Mouse (Mus musculus): Measurements from ENCODE around the gene Creb3l4. TPM values are rescaled to one million over a fixed set of nuclear protein-coding genes. Genes with fewer than 3 reads are reported as not detected.

The Creb3l4 gene
- total and polyA plus RNA-seq, 3 experiments, result 0.21 to 0.89 (median 0.59) TPM

DNA sequence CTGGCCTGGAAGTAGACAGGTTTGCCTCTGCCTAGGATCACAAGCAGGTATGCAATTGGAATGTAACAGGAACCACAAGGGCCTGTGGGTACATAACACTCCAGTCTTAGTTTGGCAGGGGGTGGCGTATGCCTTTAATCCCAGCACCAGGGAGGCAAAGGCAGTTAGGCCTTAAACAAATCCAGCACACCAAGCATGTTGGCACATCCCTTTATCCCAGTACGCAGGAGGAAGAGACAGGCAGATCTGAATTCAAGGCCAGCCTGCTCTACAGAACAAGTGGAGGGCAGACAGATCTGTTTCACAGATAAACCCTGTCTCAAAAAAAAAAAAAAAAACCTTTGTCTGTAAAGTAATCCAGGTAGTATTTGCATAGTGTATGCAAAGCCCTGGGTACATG is 34.6 kb downstream of the Creb3l4 start:
- dilution Hi-C loops (cut with MboI; ENCODE audit: extremely low pct_ligation_motif_present, extremely low pct_unique_long_range_greater_than_20kb, low sequenced_read_pairs) (no loop called here), in situ Hi-C loops (cut with MboI; ENCODE audit: low pct_ligation_motif_present, low pct_unique_long_range_greater_than_20kb, low sequenced_read_pairs) (no loop called here)
- DNase-seq (ENCODE audit: extremely low read depth), result no peak
- no peaks in the 10 kb centered on the region for H3K9me3 ChIP-seq (replicated peaks; ENCODE audit: low read length)
- no peak overlapping the region for H3K9ac ChIP-seq (ENCODE audit: insufficient read depth, low read depth)
- TF ChIP-seq GABPA (IDR thresholded peaks at IDR 0.05; ENCODE audit: insufficient replicate concordance, low read depth, low read length) (no peak), ZNF384 (IDR thresholded peaks at IDR 0.05; ENCODE audit: low read depth, low read length) (0 out of 2 replicates have a peak, but pooled peaks have one; percentile 22)
- no peak overlapping the region for H3K4me2 ChIP-seq (ENCODE audit: insufficient read depth, low read depth, poor library complexity, severe bottlenecking)
- no peaks in the 10 kb centered on the region for H3K27me3 ChIP-seq (replicated peaks)
- peaks cover 41 to 67% of the 10 kb centered on the region in 2 experiments for H3K36me3 ChIP-seq (replicated peaks in 1 of 2; ENCODE audit: control insufficient read depth in 1 of 2, insufficient read depth in 1 of 2, low read length in 1 of 2)
- peaks cover 3 to 33% of the 10 kb centered on the region in 2 experiments; a peak in 3 of 4 replicates for H3K4me1 ChIP-seq (ENCODE audit: control insufficient read depth in 1 of 2, insufficient read depth in 2 of 2)
- peaks cover 35% of the 10 kb centered on the region for H3K79me2 ChIP-seq (replicated peaks; ENCODE audit: control insufficient read depth, extremely low read depth, insufficient read depth, poor library complexity, severe bottlenecking)
- peak overlapping the region; percentile 6; the same call in 1 of the 2 replicates for H3K27ac ChIP-seq (ENCODE audit: insufficient read depth, low read depth)
- no peak overlapping the region for H3K4me3 ChIP-seq (replicated peaks in 1 of 3; ENCODE audit: low read depth in 2 of 3, low read length in 2 of 3, poor library complexity in 1 of 3)

DNA sequence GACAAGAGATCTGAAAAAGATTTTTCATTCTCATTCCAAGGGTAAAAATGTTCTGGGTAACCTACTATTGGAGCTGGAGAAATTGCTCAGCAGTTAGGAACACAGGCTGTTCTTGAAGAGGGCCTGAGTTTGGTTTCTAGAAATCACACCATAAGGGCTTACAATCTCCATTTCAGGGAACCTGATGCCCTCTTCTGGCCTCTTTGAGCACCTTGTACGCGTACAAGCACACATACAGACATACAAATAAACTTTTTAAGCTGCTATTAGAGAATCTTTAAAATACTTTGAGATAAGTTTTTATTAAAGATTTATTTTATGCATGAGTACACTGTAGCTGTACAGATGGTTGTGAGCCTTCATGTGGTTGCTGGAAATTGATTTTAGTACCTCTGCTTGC is 38.7 kb downstream of the Creb3l4 start:
- no peak overlapping the region for H3K9ac ChIP-seq (ENCODE audit: insufficient read depth, low read depth)
- peaks cover 18 to 38% of the 10 kb centered on the region in 2 experiments for H3K36me3 ChIP-seq (replicated peaks in 1 of 2; ENCODE audit: control insufficient read depth in 1 of 2, insufficient read depth in 1 of 2, low read length in 1 of 2)
- DNase-seq (ENCODE audit: extremely low read depth), result no peak
- no peaks in the 10 kb centered on the region; the same call in 1 of the 2 replicates for H3K79me2 ChIP-seq (replicated peaks; ENCODE audit: control insufficient read depth, extremely low read depth, insufficient read depth, poor library complexity, severe bottlenecking)
- H3K4me3 ChIP-seq (replicated peaks in 1 of 3; ENCODE audit: low read depth in 2 of 3, low read length in 2 of 3, poor library complexity in 1 of 3), result no peak overlapping the region
- H3K9me3 ChIP-seq (replicated peaks; ENCODE audit: low read length), result no peaks in the 10 kb centered on the region
- no peak for TF ChIP-seq ZNF384 (IDR thresholded peaks at IDR 0.05; ENCODE audit: low read depth, low read length)
- no peak for TF ChIP-seq IRF4 (IDR thresholded peaks at IDR 0.05; ENCODE audit: low read depth, low read length)
- TF ChIP-seq NELFE (IDR thresholded peaks at IDR 0.05; ENCODE audit: low read depth, low read length), result no peak
- TF ChIP-seq SMC3 (IDR thresholded peaks at IDR 0.05; ENCODE audit: low read depth, low read length), result peak; percentile 26
- TF ChIP-seq RAD21 (IDR thresholded peaks at IDR 0.05; ENCODE audit: low read depth, low read length), result peak; percentile 56
- TF ChIP-seq CTCF (conservative IDR thresholded peaks at IDR 0.05 in 1 of 2, IDR thresholded peaks at IDR 0.05 in 1 of 2; ENCODE audit: low read depth in 2 of 2, low read length in 2 of 2), result peak in 1 of 2 experiments; percentile 56; a peak in 2 of 4 replicates
- dilution Hi-C loops (cut with MboI; ENCODE audit: extremely low pct_ligation_motif_present, extremely low pct_unique_long_range_greater_than_20kb, low sequenced_read_pairs) (no loop called here), in situ Hi-C loops (cut with MboI; ENCODE audit: low pct_ligation_motif_present, low pct_unique_long_range_greater_than_20kb, low sequenced_read_pairs) (no loop called here)
- no peaks in the 10 kb centered on the region for H3K27me3 ChIP-seq (replicated peaks)
- H3K27ac ChIP-seq (ENCODE audit: insufficient read depth, low read depth), result no peak overlapping the region
- H3K4me1 ChIP-seq (ENCODE audit: control insufficient read depth in 1 of 2, insufficient read depth in 2 of 2), result peaks cover 7 to 20% of the 10 kb centered on the region in 2 experiments
- no peak overlapping the region for H3K4me2 ChIP-seq (ENCODE audit: insufficient read depth, low read depth, poor library complexity, severe bottlenecking)

DNA sequence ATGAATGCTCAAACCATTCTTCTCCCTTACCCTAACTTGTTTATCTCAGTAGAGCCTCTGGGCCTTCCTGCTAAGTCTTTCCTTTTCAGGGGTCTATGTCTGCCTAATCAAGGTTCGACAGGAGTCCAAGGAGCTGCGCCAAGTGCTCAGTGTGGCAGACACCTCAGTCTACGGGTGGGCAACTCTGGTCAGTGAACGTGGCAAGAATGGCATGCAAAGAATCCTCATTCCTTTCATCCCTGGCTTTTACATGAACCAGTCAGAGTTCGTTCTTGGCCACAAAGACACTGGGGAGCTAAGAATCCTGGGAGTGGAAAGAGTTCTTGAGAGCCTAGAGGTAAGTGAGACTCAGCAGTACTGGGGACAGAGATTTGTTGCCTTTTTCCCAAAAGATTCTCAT is 39.7 kb downstream of the Creb3l4 start:
- TF ChIP-seq ETS1 (conservative IDR thresholded peaks at IDR 0.05; ENCODE audit: low read depth, low read length) (no peak), EP300 (IDR thresholded peaks at IDR 0.05; ENCODE audit: low read length) (0 out of 2 replicates have a peak, but pooled peaks have one; percentile 18), NELFE (IDR thresholded peaks at IDR 0.05; ENCODE audit: low read depth, low read length) (no peak), BHLHE40 (IDR thresholded peaks at IDR 0.05; ENCODE audit: low read depth, low read length) (no peak)
- in situ Hi-C loops (cut with MboI; ENCODE audit: low pct_ligation_motif_present, low pct_unique_long_range_greater_than_20kb, low sequenced_read_pairs) (no loop called here), dilution Hi-C loops (cut with MboI; ENCODE audit: extremely low pct_ligation_motif_present, extremely low pct_unique_long_range_greater_than_20kb, low sequenced_read_pairs) (no loop called here)

More for the DNA sequence above, 39.7 kb downstream of the Creb3l4 start:
- Histone ChIP-seq H3K9me3 (replicated peaks; ENCODE audit: low read length) (no peaks in the 10 kb centered on the region), H3K27me3 (replicated peaks) (no peaks in the 10 kb centered on the region), H3K4me1 (ENCODE audit: control insufficient read depth in 1 of 2, insufficient read depth in 2 of 2) (peaks cover 7 to 15% of the 10 kb centered on the region in 2 experiments), H3K27ac (ENCODE audit: insufficient read depth, low read depth) (no peak overlapping the region), H3K9ac (ENCODE audit: insufficient read depth, low read depth) (no peak overlapping the region), H3K36me3 (replicated peaks in 1 of 2; ENCODE audit: control insufficient read depth in 1 of 2, insufficient read depth in 1 of 2, low read length in 1 of 2) (peaks cover 14 to 29% of the 10 kb centered on the region in 2 experiments), H3K4me3 (replicated peaks in 1 of 3; ENCODE audit: low read depth in 2 of 3, low read length in 2 of 3, poor library complexity in 1 of 3) (no peak overlapping the region), H3K79me2 (replicated peaks; ENCODE audit: control insufficient read depth, extremely low read depth, insufficient read depth, poor library complexity, severe bottlenecking) (no peaks in the 10 kb centered on the region), H3K4me2 (ENCODE audit: insufficient read depth, low read depth, poor library complexity, severe bottlenecking) (no peak overlapping the region)
- DNase-seq (ENCODE audit: extremely low read depth), result no peak
